Mouse (Mus musculus) 3T3-L1 (cell line): ENCODE measurements around the gene Pcp4l1.
"Not testable (repeated sequence)": the region's sequence is repeated elsewhere in the genome, so short reads cannot be mapped to it uniquely, and the experiment has no call there.

Source experiments
- DNase-seq: peaks from one replicate; pipeline ENCODE4 v3.0.0-alpha.2; 2015; ENCODE audit warnings: low read depth, low spot score

Gene Pcp4l1

DNA sequence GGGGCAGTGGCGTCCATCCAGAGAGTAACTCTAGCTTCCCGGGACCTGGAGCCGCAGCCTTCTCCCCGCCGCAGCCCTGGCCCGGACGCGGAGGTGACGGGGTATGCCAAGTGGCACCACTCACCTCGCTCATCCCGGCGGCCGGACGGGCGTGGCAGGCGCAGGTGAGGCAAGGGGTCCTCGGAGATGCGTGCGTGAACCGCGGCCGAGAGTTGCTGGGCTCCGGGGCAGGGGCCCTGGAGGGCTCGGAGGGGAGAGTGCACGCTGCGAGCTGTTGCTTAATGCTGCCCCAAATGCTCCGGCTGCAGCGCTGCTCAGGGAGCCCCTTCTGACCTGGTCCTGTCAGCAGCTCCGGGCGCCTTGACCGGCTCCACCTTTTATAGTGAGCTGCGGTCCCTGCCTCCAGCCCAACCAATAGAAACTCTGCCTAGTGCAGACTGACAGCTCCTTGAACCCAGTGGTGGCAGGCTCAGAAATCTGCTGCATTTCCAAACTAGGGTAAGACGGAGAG, at the start of gene Pcp4l1:
Gene Pcp4l1, minus strand, starts transcription at position 382 of the 511 bp plus-strand sequence.
- DNase-seq, result no peak

DNA sequence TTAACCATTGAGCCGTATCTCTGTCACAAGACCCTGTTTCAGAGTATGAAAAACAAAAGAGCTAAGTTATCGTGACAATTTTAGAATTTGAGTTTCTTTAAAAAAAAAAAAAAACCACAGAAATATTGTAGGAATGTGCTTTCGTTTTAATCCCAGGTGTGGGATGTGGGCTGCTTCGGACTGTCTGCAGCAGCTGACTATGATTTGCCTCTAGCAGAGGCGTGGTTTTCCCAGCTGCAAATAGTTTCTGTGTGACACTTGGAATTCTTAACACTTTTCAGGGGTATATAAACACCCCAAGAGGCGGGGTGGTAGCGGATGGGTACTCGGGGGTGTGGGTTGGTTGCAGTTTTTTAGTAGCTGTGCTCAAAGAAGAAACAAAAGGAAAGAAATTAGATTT, 49.3 kb upstream of the Pcp4l1 start:
- peak; percentile 70 for DNase-seq

DNA sequence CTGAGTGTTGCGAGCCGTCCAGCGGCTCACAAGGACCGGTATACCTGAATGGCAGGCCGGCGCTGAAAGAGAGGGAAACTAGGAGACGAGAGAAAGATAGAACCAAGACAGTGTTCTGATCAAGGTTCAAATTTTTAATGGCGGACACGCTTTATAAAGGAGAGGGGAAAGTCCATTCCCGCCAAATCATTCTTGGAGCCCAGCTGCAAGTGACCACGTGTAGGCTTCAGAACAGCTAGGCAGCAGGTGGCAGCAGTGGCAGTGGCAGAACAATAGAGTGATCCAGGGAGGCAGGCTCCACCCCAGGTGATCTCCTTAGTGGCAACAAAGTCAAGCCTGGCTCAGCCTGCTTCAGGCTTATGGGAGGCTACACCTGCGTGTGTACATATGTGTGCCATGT, 45.9 kb upstream of the Pcp4l1 start:
- DNase-seq, result not testable (repeated sequence)

DNA sequence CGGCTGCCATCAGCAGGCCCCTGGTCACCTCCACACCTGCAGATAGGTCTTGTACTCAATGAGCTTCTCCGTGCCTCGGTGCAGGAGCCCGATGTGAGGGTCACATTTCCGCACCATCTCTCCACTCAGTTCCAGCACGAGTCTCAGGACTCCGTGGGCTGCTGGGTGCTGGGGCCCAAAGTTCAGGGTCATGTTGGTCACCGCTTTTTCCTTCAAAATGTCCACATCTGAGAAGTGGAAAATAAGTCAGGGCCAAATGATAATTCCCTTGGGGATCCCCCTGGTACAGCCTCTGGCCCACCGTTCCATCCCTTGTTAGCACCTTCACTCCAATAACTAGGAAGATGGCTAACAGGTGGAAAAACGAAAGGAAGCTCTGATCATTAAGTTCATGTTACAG, 44.8 kb upstream of the Pcp4l1 start:
- no peak for DNase-seq

DNA sequence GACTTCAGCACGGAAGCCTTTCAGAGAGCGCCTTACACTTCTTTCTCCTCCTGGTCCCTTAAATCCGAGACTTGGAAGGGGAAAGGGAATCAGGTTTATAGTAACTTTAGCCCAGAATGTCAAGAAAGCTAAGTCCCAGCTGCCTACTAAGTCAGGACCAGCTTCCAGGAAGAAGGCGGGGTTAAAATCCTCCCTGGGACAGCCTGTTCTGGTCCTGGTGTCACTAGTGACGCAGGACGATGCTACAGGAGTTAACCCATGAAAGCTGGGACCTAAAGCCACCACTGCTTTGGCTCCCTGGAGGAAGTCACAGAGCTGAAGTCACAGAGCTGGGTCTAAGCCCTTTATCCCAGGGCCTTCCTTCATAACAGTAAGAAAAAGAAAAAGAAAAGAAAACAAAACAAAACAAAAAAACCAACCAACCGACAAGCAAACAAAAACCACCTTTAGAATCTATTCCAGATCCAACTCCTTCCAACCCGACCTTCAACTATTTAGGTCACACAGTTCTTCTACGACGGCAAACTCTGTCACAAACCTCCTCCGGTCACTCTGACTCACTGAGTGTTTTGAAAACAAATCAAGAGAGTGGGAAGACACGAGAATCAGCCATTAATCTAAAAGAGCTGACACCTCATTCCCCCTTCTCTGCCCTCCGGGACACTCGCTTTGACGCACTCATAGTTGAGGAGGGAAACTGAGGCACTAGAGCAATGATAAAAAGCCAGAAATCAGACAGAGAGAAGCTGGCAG, 44.1 kb upstream of the Pcp4l1 start:
- DNase-seq, result no peak

DNA sequence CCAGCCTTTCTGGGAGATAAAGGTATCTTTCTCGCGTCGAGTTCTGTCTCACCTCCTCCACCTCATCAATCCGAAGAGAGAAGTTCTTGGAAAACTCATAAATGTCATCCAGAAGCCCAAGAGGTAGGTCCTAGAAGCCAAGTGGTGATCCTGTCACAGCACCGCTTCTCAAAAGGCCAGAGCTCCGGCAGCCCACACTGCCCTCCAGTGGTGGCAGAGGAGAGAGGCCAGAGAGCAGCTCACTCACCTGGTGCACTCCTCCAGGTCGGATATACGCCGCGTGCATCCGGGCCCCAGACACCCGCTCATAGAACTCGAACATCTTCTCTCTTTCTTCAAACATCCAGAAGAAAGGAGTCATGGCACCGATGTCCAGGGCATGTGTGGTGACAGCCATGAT, 42.4 kb upstream of the Pcp4l1 start:
- DNase-seq, result peak; percentile 69

DNA sequence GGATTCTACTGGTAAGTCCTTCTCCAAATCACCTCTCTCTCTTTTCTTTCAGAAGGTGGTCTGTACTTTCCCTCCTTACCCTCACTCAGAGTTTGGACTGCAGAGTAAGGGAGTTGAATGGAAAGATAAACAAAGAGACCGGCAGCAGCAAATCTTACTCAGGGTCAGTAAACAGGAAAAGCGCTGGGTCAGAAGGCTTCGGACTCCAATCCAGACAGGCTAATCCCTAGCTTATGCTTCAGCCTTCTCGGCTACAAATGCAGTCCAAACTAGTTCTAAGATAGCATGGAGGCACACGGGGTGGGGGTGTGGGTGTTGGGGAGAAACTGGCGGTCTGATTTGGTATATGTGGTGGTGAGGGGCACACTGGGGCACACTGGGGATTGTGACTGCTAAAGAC, 41.4 kb upstream of the Pcp4l1 start:
- no peak for DNase-seq

DNA sequence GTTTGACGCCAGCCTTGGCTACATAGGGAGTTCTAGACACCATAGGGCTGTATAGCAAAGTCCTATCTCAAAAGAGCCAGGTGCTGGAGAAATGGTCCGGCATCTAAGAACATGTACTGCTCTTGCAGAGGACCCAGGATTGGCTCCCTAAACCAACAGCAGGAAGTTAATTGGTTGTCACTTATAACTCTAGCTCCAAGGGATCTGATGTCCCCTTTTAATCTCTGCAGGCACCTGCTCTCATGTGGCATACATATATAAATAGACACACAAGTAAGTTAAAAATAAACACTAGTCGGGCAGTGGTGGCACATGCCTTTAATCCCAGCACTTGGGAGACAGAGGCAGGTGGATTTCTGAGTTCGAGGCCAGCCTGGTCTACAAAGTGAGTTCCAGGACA, 39.7 kb upstream of the Pcp4l1 start:
- no peak for DNase-seq

DNA sequence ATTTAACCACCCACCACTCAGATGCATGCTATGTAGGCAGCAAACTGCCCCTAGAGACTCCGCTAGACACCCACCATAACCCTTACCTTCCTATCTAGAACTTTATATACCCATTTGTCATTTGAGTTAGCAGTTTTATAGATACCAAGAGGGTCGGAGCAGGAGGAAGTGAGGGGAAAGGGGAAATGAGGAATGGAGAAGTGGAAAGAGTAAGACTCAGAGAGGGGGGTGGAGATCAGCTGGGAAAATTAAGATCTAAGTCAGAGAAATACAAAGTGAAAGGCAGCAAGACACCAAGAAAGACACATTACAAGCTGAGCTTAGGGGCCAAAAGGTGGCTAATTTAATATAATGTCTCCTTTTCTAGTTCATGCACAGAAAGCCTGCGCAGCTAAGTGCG, 38.5 kb upstream of the Pcp4l1 start:
- DNase-seq, result no peak

DNA sequence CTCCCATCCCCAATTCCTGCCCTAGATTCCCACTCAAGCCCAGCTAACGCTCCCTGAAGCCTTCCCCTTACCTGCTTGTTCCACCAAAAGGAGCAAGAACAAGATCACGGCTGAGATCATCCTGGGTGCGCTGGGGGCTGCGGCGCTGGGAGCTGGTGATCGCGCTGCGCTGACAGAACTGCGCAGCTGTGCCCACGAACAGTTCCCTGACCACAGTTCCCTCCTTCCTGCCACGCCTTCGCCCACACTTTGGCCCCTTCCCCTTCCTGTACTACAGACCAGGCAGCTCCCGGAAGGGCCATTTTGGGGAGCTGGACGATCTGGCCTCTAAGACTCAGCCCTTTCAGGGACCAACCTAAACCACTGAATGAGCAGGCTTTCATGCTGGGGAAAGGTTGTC, 38.1 kb upstream of the Pcp4l1 start, which contains the start of gene Fcer1g:
Gene Fcer1g, minus strand, starts transcription at position 240 of the 400 bp plus-strand sequence.
- DNase-seq, result no peak

DNA sequence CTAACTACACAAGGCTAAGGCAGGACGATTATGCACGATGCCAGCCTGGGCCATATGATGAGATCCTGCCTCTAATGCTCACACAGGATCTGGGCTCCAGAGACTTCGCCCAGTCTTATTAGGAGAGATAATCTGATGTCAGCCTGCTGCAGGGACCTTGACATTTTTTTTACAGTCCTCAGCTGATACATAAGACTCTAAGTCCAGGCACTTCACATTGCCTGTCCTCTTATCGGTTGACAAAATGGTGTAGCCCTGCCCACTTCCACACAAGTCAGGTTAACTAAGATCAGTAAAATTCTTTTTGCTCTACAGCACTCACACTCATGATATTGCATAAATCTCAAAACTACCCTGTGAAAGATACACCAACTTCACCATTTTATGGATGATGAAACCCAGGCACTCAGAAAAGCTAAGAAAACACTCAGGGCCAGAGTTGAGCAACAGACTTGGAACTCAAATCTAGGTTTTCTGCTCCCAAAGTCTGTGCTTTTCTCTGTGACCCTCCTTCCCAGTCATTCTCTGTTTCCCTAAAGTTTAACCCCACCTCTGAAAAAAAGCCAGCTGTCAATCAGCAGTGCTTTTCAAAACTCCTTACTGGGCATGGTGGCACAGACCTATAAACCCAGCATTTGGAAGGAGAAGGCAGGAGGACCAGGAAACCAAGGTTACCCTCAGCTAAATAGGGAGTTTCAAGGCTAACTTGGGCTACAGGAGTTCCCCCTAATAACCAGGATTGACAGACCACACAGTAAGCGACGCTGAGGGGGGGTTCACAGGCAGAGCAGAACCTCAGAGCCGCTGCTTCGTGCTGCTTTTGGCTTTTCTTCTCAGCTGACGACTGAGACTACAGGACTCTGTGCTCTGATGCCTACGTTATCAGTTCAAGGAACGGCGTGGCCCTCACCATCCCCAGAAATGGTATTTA, 37.0 kb upstream of the Pcp4l1 start:
- no peak for DNase-seq

DNA sequence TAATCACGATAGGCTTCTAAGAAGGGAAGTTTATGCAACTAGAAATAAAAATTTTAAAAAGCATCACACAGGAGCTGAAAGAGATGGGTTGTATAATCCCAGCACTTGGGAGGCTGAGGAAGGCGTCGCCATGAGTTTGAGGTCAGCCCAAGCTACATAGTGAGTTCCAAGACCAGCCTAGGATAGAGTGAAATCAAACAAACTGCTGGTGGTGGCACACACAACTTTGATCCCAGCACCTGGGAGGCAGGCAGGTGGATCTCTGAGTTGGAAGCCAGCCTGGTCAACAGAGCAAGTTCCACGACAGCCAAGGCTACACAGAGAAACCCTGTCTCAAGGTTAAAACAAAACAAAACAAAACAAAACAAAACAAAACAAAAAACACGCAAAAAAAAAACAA, 36.3 kb upstream of the Pcp4l1 start:
- DNase-seq, result no peak

DNA sequence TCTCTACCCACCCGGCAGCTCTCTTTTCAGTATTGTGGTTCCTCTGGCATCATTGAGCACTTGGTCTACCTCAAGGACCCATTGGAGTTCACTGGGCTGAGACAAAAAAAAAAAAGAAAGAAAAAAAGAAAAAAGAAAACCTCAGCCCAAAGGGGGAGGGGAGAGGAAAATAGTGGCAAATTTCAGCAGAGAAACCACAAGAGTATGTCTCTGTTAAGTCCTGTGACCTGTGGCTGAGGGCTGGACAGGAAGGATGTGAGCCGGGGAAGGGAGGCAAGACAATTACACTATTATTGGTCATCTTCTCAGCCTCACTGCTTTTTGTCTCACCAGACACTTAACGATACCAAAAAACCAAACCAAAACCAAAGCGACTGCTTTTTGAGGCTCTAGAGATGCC, 35.8 kb upstream of the Pcp4l1 start:
- no peak for DNase-seq

DNA sequence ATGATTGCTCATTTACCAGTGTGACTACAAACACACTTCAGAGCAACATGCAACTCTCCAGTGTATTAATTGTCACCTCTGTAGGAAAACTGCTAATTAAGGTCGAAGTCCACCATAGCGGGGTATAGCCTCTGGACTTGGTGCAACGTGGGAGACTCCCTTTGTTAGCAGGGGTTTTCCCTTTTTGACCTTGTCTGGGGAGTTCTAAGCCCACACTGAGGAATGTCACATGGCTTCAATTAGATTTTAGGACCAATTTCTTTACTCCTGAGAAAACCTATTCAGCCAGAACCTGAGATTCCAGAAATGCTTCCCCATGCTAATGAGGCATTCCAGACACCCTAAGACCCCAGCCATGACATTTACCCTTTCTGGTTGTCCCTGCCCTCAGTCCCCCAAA, 34.1 kb upstream of the Pcp4l1 start:
- DNase-seq, result no peak

DNA sequence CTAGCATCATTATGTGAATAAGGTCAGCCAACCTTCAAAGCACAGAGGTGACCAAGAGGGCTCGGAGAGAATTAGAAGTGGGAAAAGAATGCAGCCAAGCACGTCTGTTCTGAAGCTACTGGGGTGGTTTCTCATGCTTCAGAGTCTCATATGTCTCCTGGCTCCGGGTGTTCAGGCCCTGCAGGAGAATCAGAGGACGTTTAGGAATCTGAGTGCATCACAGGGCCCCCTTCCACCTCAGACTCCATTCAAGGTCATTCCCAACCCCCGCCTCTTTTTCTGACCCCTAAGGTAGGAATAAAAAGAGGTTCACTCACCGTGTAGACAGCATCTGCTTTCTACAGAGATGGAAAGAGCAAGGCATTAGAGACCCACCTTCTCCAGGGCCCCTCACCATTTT, 33.7 kb upstream of the Pcp4l1 start:
- no peak for DNase-seq

DNA sequence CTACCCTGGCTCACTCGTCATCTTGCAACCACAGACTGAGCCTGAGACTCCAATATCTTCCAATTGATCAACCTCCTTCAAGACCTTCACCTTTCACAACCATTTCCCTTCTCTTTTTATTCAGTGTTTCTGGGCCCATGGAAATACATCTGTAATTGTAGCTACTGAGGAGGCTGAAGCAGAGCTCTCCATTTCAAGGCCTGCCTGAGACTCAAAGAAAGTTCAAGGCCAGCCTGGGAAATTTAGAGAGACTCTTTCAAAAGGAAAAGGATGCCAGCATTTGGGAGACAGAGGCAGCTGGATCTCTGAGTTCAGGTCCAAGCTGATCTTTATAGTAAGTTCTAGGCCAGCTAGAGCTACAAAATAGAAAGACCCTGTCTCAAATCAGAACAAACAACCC, 31.8 kb upstream of the Pcp4l1 start:
- DNase-seq, result no peak

DNA sequence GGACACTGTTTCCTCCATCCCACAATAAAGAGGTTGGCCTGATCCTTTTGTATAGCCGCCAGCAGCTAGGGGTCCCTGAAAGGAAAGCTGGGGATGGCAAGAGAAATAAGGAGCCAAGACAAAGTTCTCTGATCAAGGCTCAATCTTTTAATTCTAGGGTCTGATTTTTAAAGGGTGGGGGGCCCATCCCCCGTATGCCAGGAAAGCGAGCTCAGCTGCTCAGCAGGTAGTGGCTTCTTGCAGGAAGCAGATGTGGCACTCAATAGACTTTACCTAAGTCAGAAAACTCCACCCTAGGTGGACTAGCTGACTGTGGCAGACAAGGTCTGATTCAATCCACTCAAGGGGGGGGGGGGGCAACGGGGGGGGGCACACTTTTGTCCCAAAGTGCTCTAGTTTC, 30.7 kb upstream of the Pcp4l1 start:
- DNase-seq, result no peak

DNA sequence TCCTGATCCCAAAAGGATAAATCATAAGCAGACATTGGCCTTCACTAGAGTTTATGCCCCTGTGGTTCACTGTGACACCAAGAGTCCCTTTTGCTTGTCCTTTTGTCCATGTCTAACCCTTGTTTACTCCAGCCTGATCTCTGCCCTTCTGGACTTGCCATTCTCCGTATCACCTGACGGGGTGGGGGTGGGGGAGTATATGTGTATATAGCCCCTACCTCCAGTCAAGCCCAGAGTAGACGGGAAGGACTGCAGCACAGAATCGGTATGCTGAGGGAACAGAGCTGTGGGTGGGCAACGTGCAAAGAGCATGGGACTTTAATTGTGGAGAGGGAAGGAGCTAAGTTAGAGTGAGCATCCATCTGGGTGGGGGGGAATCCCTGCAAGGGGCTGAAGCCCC, 28.8 kb upstream of the Pcp4l1 start, which contains the start of gene Apoa2:
Gene Apoa2, plus strand, starts transcription at position 198 of the 400 bp plus-strand sequence.
- DNase-seq, result no peak

DNA sequence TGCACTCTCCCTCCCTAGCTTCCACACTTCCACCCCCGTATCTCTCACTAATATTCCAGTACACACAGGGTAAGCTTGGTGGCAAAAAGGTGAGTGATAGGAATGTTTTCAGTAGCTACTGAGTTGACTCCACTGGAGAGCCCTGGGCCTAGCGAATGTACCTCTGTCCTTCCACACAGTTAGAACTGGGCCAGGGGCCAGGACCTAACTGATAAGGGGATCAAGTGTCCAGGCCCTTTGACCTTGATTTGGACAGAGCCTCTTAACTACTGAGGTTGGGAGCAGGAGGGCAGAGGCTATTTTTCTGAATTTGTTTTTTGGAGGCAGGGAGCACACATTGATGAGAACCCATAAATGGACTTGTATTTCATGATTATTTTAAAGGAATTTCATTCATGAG, 27.7 kb upstream of the Pcp4l1 start:
- DNase-seq, result no peak

DNA sequence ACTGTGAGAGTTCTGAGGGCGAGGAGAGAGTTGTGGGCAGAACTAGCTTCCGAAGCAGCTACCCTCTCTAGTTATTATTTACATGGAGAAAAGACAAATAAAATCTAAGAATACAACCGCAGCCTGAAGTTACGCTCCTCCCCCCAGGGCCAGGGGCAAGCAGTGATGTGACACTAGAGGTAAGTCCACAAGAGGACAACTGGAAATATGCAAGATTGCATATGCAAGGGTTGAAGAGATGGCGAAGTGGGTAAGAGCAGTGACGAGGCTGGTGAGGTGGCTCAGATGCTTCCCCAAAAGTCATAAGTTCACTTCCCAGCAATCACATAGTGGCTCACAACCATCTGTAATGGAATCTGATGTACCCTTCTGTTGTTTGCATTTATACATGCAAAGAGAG, 27.1 kb upstream of the Pcp4l1 start:
- peak; percentile 18 for DNase-seq

DNA sequence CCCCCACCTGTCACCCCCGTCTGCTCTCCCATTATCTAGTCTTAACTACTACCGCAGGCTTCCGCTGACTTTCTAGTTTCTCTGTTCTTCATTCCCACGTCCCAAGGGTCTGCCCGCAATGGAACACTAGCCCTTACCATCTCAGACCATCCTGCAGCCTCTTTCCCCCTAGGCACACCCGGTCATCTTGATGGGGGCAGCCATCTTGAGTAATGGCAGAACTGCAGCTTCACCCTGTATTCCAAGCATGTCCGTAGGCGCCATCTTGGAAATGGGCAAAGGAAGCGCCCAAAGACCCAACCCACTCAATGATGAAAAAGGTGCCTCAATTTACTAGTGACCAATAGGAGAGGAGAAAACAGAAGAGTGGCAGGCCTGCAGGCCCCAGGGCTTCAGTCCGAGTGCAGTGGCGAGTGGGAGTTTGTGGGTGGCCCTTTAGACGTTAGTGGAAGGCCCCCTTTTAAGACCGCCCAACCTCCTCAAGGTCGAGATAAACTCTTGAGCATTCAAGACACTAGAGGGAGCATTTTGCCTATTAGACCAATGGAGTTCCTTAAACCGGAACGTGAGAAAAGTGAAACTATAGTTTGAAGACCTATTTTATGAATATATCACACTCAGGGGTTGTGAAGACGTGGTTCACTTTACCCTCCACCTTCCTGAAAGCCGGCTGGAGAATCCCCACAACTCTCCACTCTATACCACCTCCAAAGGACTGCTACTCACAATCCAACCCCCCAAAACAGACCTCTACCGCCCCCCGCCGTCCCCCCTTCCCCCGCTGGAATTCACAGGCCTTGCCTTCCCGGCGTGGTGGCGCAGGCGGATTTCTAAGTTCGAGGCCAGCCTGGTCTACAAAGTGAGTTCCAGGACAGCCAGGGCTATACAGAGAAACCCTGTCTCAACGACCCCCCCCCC, 26.4 kb upstream of the Pcp4l1 start, which contains the start of gene Tomm40l:
Gene Tomm40l, minus strand, starts transcription at position 277 of the 918 bp plus-strand sequence.
- DNase-seq, result peak; percentile 100
